In genomic region chr1:33875691-33876090, GRCm38 (mm10) we compare ENCODE assay signal across 9 mouse cellular contexts. TPM values are rescaled to one million over a fixed set of nuclear protein-coding genes. Genes with fewer than 3 reads are reported as not detected.
DNase-seq lines count a peak whose midpoint lies in the region; ATAC-seq and TF ChIP-seq lines count a peak whose summit lies in the region.
"Had no signal": no experiment of that assay in that cellular context is flagged by ENCODE, and none has a peak within 500 bp of the region (broad histone marks: within the 10 kb centered on the region; RNA-seq: fewer than 3 reads in every experiment).

No protein-coding gene starts in this region.

- no peak overlapping the region for H3K9ac ChIP-seq in liver, embryonic 14.5 days (replicated peaks)
- H3K9ac ChIP-seq in liver, embryonic 12.5 days = no peak overlapping the region
- H3K9ac ChIP-seq: hindbrain, embryonic 15.5 days had no signal

- H3K4me2 ChIP-seq in liver, embryonic 14.5 days (ENCODE audit: low read depth) = no peak overlapping the region
- no peak overlapping the region for H3K4me2 ChIP-seq in liver, embryonic 12.5 days
- H3K4me2 ChIP-seq: hindbrain, embryonic 15.5 days had no signal

- H3K9me3 ChIP-seq in liver, embryonic 14.5 days (ENCODE audit: control insufficient read depth, low read length) = no peaks in the 10 kb centered on the region
- H3K9me3 ChIP-seq in liver, embryonic 12.5 days (replicated peaks) = no peaks in the 10 kb centered on the region
- H3K9me3 ChIP-seq: hindbrain, embryonic 15.5 days had no signal

- no peaks in the 10 kb centered on the region for H3K4me1 ChIP-seq in liver, embryonic 14.5 days (replicated peaks; ENCODE audit: control insufficient read depth in 2 of 2, insufficient read depth in 2 of 2, low read length in 1 of 2)
- no peaks in the 10 kb centered on the region for H3K4me1 ChIP-seq in liver, embryonic 12.5 days
- H3K4me1 ChIP-seq: hindbrain, embryonic 15.5 days had no signal

- no peak for ATAC-seq in cerebellum, adult (ENCODE audit: insufficient number of reproducible peaks, low FRiP score, low TSS enrichment)
- ATAC-seq in liver, embryonic 14.5 days (ENCODE audit: insufficient read depth) = no peak
- ATAC-seq in liver, embryonic 12.5 days = no peak

- DNase-seq in cerebellum, adult 9-11 months = peak; percentile 20
- DNase-seq in liver, embryonic 14.5 days (ENCODE audit: low read depth in 3 of 3, low spot score in 3 of 3) = peak in 2 of 3 experiments; percentile 7 to 19
- peak; percentile 29 for DNase-seq in T-cell, adult 2 months (ENCODE audit: low spot score)
- DNase-seq in forelimb bud, embryonic 11.5 days (ENCODE audit: low read depth, low spot score) = peak; percentile 40
- DNase-seq in frontal cortex, postnatal 25 days (ENCODE audit: low spot score in 2 of 2) = no peak
- no peak for DNase-seq in left cerebral cortex, adult 11 months (ENCODE audit: low spot score)

- TF ChIP-seq CTCF in liver, embryonic 14.5 days (IDR thresholded peaks at IDR 0.05; ENCODE audit: low read depth) = peak; percentile 51; the same call in 1 of the 2 replicates

- no peaks in the 10 kb centered on the region for H3K36me3 ChIP-seq in liver, embryonic 14.5 days (replicated peaks; ENCODE audit: control insufficient read depth, insufficient read depth, low read depth)
- H3K36me3 ChIP-seq in liver, embryonic 12.5 days = no peaks in the 10 kb centered on the region

- no peaks in the 10 kb centered on the region for H3K27me3 ChIP-seq in liver, embryonic 14.5 days (ENCODE audit: control insufficient read depth, insufficient read depth, low read length)
- no peaks in the 10 kb centered on the region for H3K27me3 ChIP-seq in liver, embryonic 12.5 days (replicated peaks)
- H3K27me3 ChIP-seq: hindbrain, embryonic 15.5 days had no signal

- no peak for TF ChIP-seq EP300 in liver, embryonic 14.5 days (IDR thresholded peaks at IDR 0.05; ENCODE audit: low read depth)

- H3K27ac ChIP-seq in liver, embryonic 14.5 days = no peak overlapping the region
- H3K27ac ChIP-seq in liver, embryonic 12.5 days = no peak overlapping the region
- H3K27ac ChIP-seq: hindbrain, embryonic 15.5 days had no signal

- no peak overlapping the region for H3K4me3 ChIP-seq in liver, embryonic 14.5 days (ENCODE audit: insufficient read depth in 1 of 2, low read depth in 2 of 2, low read length in 2 of 2)
- no peak overlapping the region for H3K4me3 ChIP-seq in liver, embryonic 12.5 days
- H3K4me3 ChIP-seq: hindbrain, embryonic 15.5 days had no signal

- 40% methylated on average over 6 of the region's 6 CpGs for WGBS in liver, embryonic 14.5 days (ENCODE audit: insufficient replicate concordance)
- WGBS in liver, embryonic 12.5 days (ENCODE audit: insufficient replicate concordance) = 33% methylated on average over 6 of the region's 6 CpGs

RNA-seq across cellular contexts. Expression of gene Bend6, which starts 31.9 kb away (rescaled TPM):
- 0.37 and 0.49 TPM in 2 replicates for polyA plus RNA-seq in liver, embryonic 14.5 days (2012; rRNA removed)
- polyA plus RNA-seq in liver, embryonic 14.5 days (2014; fragmentation: Nextera tagmentation; extraction: Ambion mirVana) = 0.47 and 0.82 TPM in 2 replicates
- 1.5 and 1.8 TPM in 2 replicates for polyA plus RNA-seq in liver, embryonic 12.5 days (2016; fragmentation: Nextera tagmentation; extraction: Ambion mirVana)

RNA-seq across cellular contexts. Expression of gene Dst, which starts 32.3 kb away (rescaled TPM):
- polyA plus RNA-seq in liver, embryonic 14.5 days (2012; rRNA removed) = 4.3 and 5.0 TPM in 2 replicates
- 4.3 and 4.9 TPM in 2 replicates for polyA plus RNA-seq in liver, embryonic 14.5 days (2014; fragmentation: Nextera tagmentation; extraction: Ambion mirVana)
- polyA plus RNA-seq in liver, embryonic 12.5 days (2016; fragmentation: Nextera tagmentation; extraction: Ambion mirVana) = 5.4 TPM in 2 replicates

Comparison
In these comparisons a context has a peak if more than half of its experiments do, and no peak if none do; other contexts are left out.
1. DNase-seq: peak in cerebellum, adult 9-11 months (single experiment), liver, embryonic 14.5 days (2 of 3), T-cell, adult 2 months (single experiment) and forelimb bud, embryonic 11.5 days (single experiment); none in frontal cortex, postnatal 25 days (0 of 2) and left cerebral cortex, adult 11 months (single experiment).